ENCODE assay signal across 18 mouse cellular contexts in genomic region chr14:30855316-30855715, GRCm38 (mm10). TPM values are rescaled to one million over a fixed set of nuclear protein-coding genes. Genes with fewer than 3 reads are reported as not detected.
DNase-seq lines count a peak whose midpoint lies in the region.
"Had no signal": no experiment of that assay in that cellular context is flagged by ENCODE, and none has a peak within 500 bp of the region (broad histone marks: within the 10 kb centered on the region; RNA-seq: fewer than 3 reads in every experiment).

No protein-coding gene starts in this region.

- peak; percentile 89 for DNase-seq in gastrocnemius, adult 18-20 months (ENCODE audit: low spot score)
- DNase-seq in gastrocnemius, postnatal 4 days (ENCODE audit: low spot score in 2 of 2) = no peak
- peak; percentile 44 for DNase-seq in testis, postnatal 14 days (ENCODE audit: low spot score)
- DNase-seq in testis, postnatal 10 days (ENCODE audit: low spot score) = no peak
- peak; percentile 22 to 49 for DNase-seq in cerebellum, postnatal 14 days
- no peak for DNase-seq in kidney, postnatal 4 days
- DNase-seq in right cerebral cortex, postnatal 36 days (ENCODE audit: low spot score in 2 of 2) = no peak
- DNase-seq: adrenal gland, adult 8-10 months; embryo, embryonic 11 days; kidney, adult 9 months; lung, embryonic 14.5 days; retina, postnatal 1 day had no signal

RNA-seq across cellular contexts. Expression of gene Mustn1, which starts 23.7 kb away (rescaled TPM):
- total RNA-seq in gastrocnemius, adult 18-20 months (2021) = 100 to 1,000 TPM in 1 of 2 experiments, 10 to 100 TPM in 1; 81.2 to 174 TPM
- total RNA-seq in gastrocnemius, postnatal 4 days (2021) = 100 to 1,000 TPM; 154 to 180 TPM
- total RNA-seq: hematopoietic stem cell, adult 5-6 weeks had no signal

RNA-seq across cellular contexts. Expression of gene Tmem110, which starts 29.9 kb away (rescaled TPM):
- total RNA-seq in gastrocnemius, adult 18-20 months (2021) = 10 to 100 TPM in 1 of 2 experiments, 1 to 10 TPM in 1; 5.9 to 10.2 TPM
- total RNA-seq in gastrocnemius, postnatal 4 days (2021) = 10 to 100 TPM; 13.0 to 15.7 TPM

RNA-seq across cellular contexts. Expression of gene Itih4, which starts 31.0 kb away (rescaled TPM):
- total RNA-seq in gastrocnemius, adult 18-20 months (2021) = under 1 TPM; 0.09 to 1.00 TPM
- 1 to 10 TPM in 1 of 2 experiments, under 1 TPM in 1; 0.86 to 4.6 TPM for total RNA-seq in gastrocnemius, postnatal 4 days (2021)
- total RNA-seq: CH12.LX; hematopoietic stem cell, adult 5-6 weeks; layer of hippocampus, postnatal 25 days; left cerebral cortex, postnatal 14 days; megakaryocyte progenitor cell, adult 5-6 weeks; neutrophil, adult 5-6 weeks had no signal

Comparison
In these comparisons a context has a peak if more than half of its experiments do, and no peak if none do; other contexts are left out.
1. DNase-seq: peak in gastrocnemius, adult 18-20 months (single experiment), testis, postnatal 14 days (single experiment) and cerebellum, postnatal 14 days (2 of 2); none in gastrocnemius, postnatal 4 days (0 of 2), testis, postnatal 10 days (single experiment), kidney, postnatal 4 days (0 of 2) and right cerebral cortex, postnatal 36 days (0 of 2).